Mouse (Mus musculus): ENCODE data around the gene Rnf11. TPM values are rescaled to one million over a fixed set of nuclear protein-coding genes. Genes with fewer than 3 reads are reported as not detected.

Rnf11 gene
- total and polyA plus RNA-seq, 3 experiments = 8.6 to 8.7 TPM; not detected in 1

- Histone ChIP-seq H3K9me3 (replicated peaks; ENCODE audit: insufficient read depth, low read length) (no peaks in the 10 kb centered on the region), H3K36me3 (ENCODE audit: control insufficient read depth in 1 of 2, insufficient read depth in 2 of 2, low read length in 2 of 2) (no peaks in the 10 kb centered on the region; a peak in 1 of 4 replicates), H3K9ac (ENCODE audit: control insufficient read depth, low read depth, low read length, poor library complexity, severe bottlenecking) (no peak overlapping the region), H3K27ac (ENCODE audit: control insufficient read depth, low read depth, low read length) (no peak overlapping the region), H3K79me2 (ENCODE audit: control insufficient read depth, insufficient read depth, low read length, poor library complexity) (no peaks in the 10 kb centered on the region), H3K4me1 (ENCODE audit: control insufficient read depth in 1 of 2, insufficient read depth in 2 of 2, low read length in 2 of 2) (peaks cover 0 to 9% of the 10 kb centered on the region in 2 experiments; a peak in 1 of 4 replicates), H3K27me3 (ENCODE audit: control insufficient read depth in 1 of 2, insufficient read depth in 2 of 2, low read length in 2 of 2) (no peaks in the 10 kb centered on the region), H3K4me3 (ENCODE audit: control insufficient read depth in 1 of 2, insufficient read depth in 1 of 2, low read depth in 2 of 2, low read length in 2 of 2) (no peak overlapping the region)
- no peak for DNase-seq (ENCODE audit: low read depth, low spot score)
- TF ChIP-seq TAL1 (IDR thresholded peaks at IDR 0.05; ENCODE audit: low read length) = no peak
- no peak for TF ChIP-seq SMC3 (IDR thresholded peaks at IDR 0.05; ENCODE audit: low read depth, low read length)
- no peak for TF ChIP-seq CHD2 (IDR thresholded peaks at IDR 0.05; ENCODE audit: low read length)
- TF ChIP-seq RAD21 (IDR thresholded peaks at IDR 0.05; ENCODE audit: low read depth, low read length) = no peak
- no peak for TF ChIP-seq ZMIZ1 (IDR thresholded peaks at IDR 0.05; ENCODE audit: low read depth, low read length)
These were observed 62.1 kb downstream of the Rnf11 start for GRCm38 (mm10) chr4:109422436-109422835.

DNA sequence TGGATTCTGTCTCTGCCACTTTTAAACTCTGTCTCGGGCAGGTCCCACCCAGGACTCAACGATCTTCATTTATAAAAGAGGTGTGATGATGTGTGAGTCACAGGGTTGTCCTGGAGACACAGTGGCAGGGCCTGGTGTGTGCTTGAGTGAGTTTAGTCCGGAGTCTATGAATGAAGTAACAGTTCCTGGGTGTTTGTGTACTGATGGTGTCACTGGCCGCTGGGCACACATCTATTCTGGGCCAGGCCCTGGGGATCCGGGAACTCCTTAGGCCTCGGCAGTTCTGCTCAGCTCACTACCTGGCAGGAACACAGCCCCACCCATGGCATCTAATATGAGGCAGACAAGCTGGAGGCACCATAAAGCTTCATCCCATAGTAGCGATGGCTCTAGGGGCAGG lies 62.9 kb downstream of the Rnf11 start:
- no peaks in the 10 kb centered on the region; a peak in 1 of 4 replicates for H3K36me3 ChIP-seq (ENCODE audit: control insufficient read depth in 1 of 2, insufficient read depth in 2 of 2, low read length in 2 of 2)
- H3K4me1 ChIP-seq (ENCODE audit: control insufficient read depth in 1 of 2, insufficient read depth in 2 of 2, low read length in 2 of 2) = peaks cover 0 to 9% of the 10 kb centered on the region in 2 experiments; a peak in 1 of 4 replicates
- H3K9ac ChIP-seq (ENCODE audit: control insufficient read depth, low read depth, low read length, poor library complexity, severe bottlenecking) = no peak overlapping the region
- TF ChIP-seq NELFE (IDR thresholded peaks at IDR 0.05; ENCODE audit: low read depth, low read length) (no peak), GATA1 (IDR thresholded peaks at IDR 0.05; ENCODE audit: low read depth, low read length) (no peak), MAZ (IDR thresholded peaks at IDR 0.05; ENCODE audit: low read depth, low read length) (no peak), TBP (IDR thresholded peaks at IDR 0.05; ENCODE audit: low read depth, low read length) (no peak), SMC3 (IDR thresholded peaks at IDR 0.05; ENCODE audit: low read depth, low read length) (no peak), MXI1 (IDR thresholded peaks at IDR 0.05; ENCODE audit: low read depth, low read length) (no peak), MEF2A (IDR thresholded peaks at IDR 0.05; ENCODE audit: extremely low read depth, insufficient replicate concordance, low read depth, low read length, poor library complexity, severe bottlenecking) (no peak), ZMIZ1 (IDR thresholded peaks at IDR 0.05; ENCODE audit: low read depth, low read length) (no peak), ZC3H11A (IDR thresholded peaks at IDR 0.05; ENCODE audit: low read depth, low read length) (no peak), POLR2AphosphoS2 (IDR thresholded peaks at IDR 0.05; ENCODE audit: low read length) (no peak), UBTF (IDR thresholded peaks at IDR 0.05; ENCODE audit: borderline replicate concordance, insufficient read depth, low read depth, low read length) (no peak), USF1 (IDR thresholded peaks at IDR 0.05; ENCODE audit: low read depth, low read length) (no peak), RAD21 (IDR thresholded peaks at IDR 0.05; ENCODE audit: low read depth, low read length) (no peak), TAL1 (IDR thresholded peaks at IDR 0.05; ENCODE audit: low read length) (no peak), RCOR1 (IDR thresholded peaks at IDR 0.05; ENCODE audit: low read depth, low read length) (no peak), MAX (IDR thresholded peaks at IDR 0.05; ENCODE audit: low read length) (no peak), ZNF384 (IDR thresholded peaks at IDR 0.05; ENCODE audit: low read depth, low read length) (no peak), JUND (IDR thresholded peaks at IDR 0.05; ENCODE audit: low read depth, low read length) (no peak), EP300 (IDR thresholded peaks at IDR 0.05; ENCODE audit: low read depth in 1 of 2, low read length in 2 of 2) (no peak), ZKSCAN1 (IDR thresholded peaks at IDR 0.05; ENCODE audit: low read depth, low read length) (no peak)
- no peak for DNase-seq (ENCODE audit: low read depth, low spot score)
- no peaks in the 10 kb centered on the region for H3K79me2 ChIP-seq (ENCODE audit: control insufficient read depth, insufficient read depth, low read length, poor library complexity)
- no peak overlapping the region for H3K27ac ChIP-seq (ENCODE audit: control insufficient read depth, low read depth, low read length)
- no peaks in the 10 kb centered on the region for H3K27me3 ChIP-seq (ENCODE audit: control insufficient read depth in 1 of 2, insufficient read depth in 2 of 2, low read length in 2 of 2)
- no peak overlapping the region for H3K4me3 ChIP-seq (ENCODE audit: control insufficient read depth in 1 of 2, insufficient read depth in 1 of 2, low read depth in 2 of 2, low read length in 2 of 2)
- no peaks in the 10 kb centered on the region for H3K9me3 ChIP-seq (replicated peaks; ENCODE audit: insufficient read depth, low read length)
